Mouse (Mus musculus) lung, postnatal 14 days (tissue): ENCODE measurements around the gene Nox4.

Experiments
- DNase-seq: peaks from one replicate; pipeline ENCODE4 v3.0.0; 2021

The Nox4 gene

GRCm38 (mm10) chr7:87245856-87246579 is at the start of gene Nox4:
Nox4 (plus strand) TSS chr7:87246096.
- DNase-seq, result no peak

- no peak for DNase-seq
These were observed 41.1 kb upstream of the Nox4 start for GRCm38 (mm10) chr7:87204751-87205150.

- no peak for DNase-seq
These were observed 24.2 kb upstream of the Nox4 start for GRCm38 (mm10) chr7:87221712-87222111.

DNA sequence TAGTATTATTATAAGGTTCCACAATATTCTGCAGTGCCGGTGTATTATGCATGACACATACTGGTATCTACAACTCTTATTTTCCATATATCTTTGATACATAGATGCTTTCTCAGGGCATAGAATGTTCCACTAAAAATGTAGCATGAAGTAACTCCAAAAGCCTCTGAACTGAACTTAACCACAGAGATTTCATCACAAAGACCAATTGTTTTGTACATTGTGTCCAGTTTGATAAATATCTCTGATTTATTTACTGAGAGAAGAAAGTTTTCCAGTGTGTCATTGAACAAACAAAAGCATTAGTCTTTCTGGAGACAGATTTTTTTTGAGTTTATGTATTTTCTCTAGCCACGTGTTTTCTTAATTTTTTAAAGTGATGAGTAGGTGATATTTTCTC is 23.1 kb upstream of the Nox4 start:
- no peak for DNase-seq

- no peak for DNase-seq
These were observed 20.3 kb upstream of the Nox4 start for GRCm38 (mm10) chr7:87225617-87226016.

GRCm38 (mm10) chr7:87227051-87227948 is 18.6 kb upstream of the Nox4 start:
- DNase-seq, result peak; percentile 26

- no peak for DNase-seq
These were observed 16.4 kb upstream of the Nox4 start for GRCm38 (mm10) chr7:87229502-87229901.

DNA sequence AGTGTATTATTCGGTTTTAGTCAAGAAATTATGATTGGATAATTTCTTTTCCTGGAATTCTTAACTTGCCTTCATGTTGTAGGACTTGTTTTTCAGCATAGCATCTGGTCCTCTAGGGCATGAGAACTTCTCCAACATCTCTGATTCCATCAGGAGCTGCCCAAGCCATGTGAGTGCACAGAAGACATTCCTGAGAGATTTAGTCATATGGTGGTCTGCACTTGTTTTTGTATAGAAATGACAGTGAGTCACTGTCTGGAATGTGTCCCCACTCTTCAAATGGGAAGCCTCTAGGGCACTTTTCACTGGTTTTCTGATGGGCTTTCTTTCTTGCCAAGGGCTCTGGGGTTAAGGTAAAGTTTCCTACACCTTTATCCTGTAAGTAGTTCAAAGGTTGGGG is 4.8 kb upstream of the Nox4 start:
- no peak for DNase-seq

GRCm38 (mm10) chr7:87246580-87246934 is 661 bp downstream of the Nox4 start:
- peak; percentile 53 for DNase-seq

GRCm38 (mm10) chr7:87246940-87247339 is 1.0 kb downstream of the Nox4 start:
- DNase-seq, result no peak

GRCm38 (mm10) chr7:87247926-87248325 is 2.0 kb downstream of the Nox4 start:
- DNase-seq, result peak; percentile 30

DNA sequence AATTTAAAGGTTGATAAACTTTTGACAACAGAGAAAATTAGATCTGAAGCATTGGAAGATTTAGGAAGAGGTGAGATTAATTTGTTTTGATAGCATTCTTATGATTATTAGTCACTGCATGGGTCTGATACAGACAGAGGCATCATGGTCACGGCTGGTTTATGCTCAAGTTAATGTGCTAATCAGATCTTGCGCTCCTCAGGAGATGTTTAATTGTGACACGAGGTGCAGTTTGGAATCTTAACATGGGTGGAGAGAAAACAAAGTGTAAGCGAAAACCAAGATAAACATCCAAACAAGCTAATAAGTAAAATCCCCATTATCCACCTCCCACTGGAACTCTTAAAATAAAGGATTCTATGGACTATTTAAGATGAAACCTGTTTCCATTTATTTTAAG is 6.2 kb downstream of the Nox4 start:
- no peak for DNase-seq

DNA sequence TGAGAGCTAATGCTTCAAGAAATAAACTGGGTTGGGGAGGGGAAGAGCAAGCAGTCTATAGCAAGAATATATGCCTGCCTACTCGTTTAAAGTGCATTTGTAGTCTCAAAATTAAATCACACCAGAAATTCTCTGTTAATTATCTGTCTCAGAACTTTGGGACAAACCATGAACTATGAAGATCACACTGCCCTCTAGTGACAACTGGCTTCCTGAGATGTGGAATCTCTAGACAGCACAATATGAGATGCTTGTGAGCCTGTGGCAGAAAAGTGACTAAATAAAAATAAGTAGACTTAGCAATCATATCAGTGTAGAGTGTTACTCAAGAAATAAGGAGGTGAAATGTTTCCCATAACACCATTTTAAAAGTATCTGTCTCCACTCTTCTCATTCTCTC is 31.3 kb downstream of the Nox4 start:
- peak; percentile 56 for DNase-seq

- DNase-seq, result no peak
These were observed 57.9 kb downstream of the Nox4 start for GRCm38 (mm10) chr7:87303726-87304315.

DNA sequence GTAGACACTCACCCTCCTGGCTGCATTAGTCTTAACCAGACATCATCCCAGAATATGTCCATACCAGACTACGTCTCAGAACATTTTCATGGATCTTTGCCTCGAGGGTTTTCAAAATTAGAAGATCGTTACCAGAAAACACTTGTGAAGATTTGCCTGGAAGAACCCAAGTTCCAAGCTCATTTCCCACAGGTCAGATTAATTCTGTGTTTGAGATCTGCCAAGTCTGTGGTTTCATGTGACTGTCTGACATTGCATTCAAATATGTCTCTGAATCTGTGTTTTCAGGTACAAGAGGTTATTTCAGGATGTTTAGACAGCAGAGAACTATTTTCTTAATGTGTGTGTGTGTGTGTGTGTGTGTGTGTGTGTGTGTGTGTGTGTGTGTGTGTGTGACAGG is 75.7 kb downstream of the Nox4 start:
- DNase-seq, result no peak

- no peak for DNase-seq
These were observed 76.2 kb downstream of the Nox4 start for GRCm38 (mm10) chr7:87322085-87322484.

GRCm38 (mm10) chr7:87330782-87331558 is 85.1 kb downstream of the Nox4 start:
- no peak for DNase-seq

- DNase-seq, result no peak
These were observed 99.7 kb downstream of the Nox4 start for GRCm38 (mm10) chr7:87345598-87345997.

- no peak for DNase-seq
These were observed 106.9 kb downstream of the Nox4 start for GRCm38 (mm10) chr7:87352818-87353217.

DNA sequence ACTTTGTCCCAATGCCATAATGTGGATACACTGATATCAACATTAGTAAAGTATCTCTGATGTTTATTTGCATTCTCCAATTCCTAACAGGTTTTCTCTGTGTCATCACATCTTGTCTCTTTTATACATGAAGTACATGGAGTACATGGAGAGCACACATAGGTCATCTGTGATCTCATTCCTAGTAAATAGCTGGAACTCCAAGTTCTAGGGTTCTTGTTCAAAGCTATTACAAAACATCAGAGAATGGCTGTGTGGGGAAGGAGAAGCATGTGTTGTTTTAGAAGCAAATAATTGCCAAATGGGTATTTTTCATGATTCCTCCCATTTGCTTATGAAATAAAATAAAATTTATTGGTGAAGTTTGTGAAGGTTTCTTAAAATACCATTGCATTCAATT is 121.9 kb downstream of the Nox4 start:
- DNase-seq, result no peak

GRCm38 (mm10) chr7:87369131-87369530 is 123.2 kb downstream of the Nox4 start:
- DNase-seq, result no peak

GRCm38 (mm10) chr7:87370789-87371188 is 124.9 kb downstream of the Nox4 start:
- no peak for DNase-seq

GRCm38 (mm10) chr7:87371316-87371715 is 125.4 kb downstream of the Nox4 start:
- no peak for DNase-seq
